Mouse (Mus musculus) ovary, postnatal 14 days (tissue): ENCODE data around the gene Npy1r.
A peak's percentile ranks its signal among the peaks of the same experiment; 100 is the strongest.

Source experiments
- DNase-seq: peaks from one replicate; pipeline ENCODE4 v3.0.0; 2022; ENCODE audit warnings: low spot score

Gene Npy1r

DNA sequence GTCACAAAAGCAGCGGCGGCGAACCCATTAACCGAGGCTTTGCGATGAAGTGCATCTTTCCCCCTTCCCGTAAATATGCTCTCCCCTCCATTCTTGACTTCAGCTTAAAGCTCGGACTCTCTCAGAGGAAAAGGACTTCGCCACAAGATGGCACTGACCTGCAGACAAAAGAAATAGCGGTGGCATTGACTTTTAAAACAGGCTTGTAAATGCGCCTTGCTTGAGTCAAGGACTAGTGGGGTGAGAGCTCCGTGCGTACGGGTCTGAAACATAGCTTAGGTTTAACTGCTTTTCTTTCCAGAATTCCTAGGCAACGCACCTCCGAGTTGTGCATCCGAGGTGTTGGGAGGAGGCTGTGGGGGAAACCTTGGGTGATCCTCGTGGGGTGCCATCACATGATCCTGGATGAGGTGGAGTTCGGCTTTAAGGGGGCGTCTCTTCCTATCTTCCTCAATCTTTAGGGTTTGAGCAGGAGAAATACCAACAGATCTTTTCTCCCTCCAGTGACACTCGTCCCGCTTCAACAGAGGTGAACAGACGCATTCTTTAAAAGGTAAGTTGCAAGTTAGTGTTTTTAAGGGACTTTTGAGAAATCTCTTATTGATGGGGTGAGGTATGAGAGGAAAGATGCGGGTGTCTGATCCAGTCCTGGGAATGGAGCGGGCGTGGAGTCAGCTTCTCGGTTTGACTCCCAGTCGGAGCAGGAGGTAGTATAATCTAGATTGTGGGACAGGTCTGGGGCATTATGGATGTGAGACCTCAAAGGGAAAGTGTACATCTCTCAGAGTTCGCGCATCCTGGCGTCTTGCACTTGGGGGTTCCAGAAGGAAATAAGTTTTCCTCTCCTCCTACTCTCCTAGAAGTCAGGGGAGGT, at the start of gene Npy1r:
Gene Npy1r (plus strand): TSS at position 223 of the 874 bp plus-strand sequence.
- peak; percentile 10 for DNase-seq

DNA sequence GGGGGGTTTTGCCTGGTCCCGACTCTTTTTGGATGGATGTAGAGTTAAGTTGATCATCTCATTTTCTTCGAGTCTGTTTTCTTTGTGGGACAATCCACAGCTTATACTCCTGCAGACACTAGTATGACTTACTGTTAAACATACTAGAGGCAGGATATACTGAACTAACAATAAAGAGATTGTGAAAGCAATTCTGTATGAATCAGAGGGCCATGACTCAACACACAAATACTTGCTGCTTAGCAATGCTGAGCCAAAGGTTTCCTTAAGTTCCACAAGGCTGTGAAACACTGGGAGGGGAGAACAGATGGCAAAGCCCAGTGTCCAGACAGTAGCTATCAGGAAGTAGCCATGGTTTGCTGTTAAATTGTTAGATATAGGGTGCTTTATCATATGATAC, 15.7 kb upstream of the Npy1r start:
- DNase-seq, result no peak

DNA sequence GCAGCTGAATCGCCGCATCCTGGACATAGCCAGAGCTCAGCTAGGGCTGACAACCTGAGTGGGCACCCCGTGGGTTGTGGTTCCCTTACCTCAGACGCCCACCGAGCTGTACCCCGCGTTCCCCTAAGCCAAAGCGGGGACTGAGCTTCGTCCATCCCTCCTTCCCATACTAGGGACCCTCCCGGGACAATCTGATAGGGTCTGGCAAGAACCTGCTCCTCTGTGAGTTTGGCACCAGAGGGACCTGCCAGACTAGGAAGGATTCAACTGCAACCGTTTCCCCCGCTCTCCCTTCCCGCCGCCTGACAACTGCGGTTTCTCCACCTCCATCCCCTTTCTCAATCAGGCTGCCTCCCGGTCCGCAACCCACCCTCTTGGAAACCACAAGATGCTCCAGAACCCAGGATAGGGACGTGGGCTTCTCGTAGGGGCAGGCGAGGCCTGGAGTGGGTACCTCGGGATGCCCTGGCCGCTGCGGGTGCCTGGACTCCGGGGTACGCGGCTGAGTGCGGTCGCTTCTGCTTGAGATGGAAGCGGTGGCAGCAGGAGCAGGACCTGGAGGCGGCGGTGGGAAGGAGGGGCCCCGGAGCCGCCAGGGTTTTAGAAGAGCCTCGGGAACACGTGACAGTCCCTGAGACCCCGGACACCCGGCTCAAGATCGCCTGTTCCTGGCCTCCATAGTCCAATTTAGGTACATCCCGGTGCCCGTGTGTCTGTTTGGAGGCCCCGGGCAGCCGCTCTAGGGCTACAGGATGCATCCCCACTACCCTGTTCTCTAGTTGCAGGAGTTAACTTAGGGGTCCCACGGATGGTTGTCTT, 9.3 kb upstream of the Npy1r start, which contains the start of gene Npy5r:
Gene Npy5r (minus strand): TSS at position 618 of the 819 bp plus-strand sequence.
- DNase-seq, result no peak

DNA sequence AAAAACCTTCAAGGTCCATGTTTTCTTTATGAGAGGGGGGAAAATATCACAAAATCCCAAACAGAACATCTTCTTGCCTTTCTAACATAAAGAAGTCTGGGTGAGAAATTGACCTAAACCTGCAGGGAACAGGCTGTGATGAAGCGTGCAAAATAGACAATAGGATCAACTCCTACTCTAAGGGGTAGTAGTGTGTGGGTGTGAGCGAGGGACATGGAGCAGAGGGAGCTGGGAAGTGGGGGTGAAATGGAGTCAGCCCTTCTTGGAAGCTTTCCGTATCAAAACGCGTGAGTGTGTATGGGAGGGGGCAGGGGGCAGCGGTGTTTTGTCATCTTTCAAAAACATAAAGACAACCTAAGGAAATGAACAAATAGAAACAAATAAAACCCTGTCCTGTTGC, 8.6 kb upstream of the Npy1r start:
- DNase-seq, result no peak

DNA sequence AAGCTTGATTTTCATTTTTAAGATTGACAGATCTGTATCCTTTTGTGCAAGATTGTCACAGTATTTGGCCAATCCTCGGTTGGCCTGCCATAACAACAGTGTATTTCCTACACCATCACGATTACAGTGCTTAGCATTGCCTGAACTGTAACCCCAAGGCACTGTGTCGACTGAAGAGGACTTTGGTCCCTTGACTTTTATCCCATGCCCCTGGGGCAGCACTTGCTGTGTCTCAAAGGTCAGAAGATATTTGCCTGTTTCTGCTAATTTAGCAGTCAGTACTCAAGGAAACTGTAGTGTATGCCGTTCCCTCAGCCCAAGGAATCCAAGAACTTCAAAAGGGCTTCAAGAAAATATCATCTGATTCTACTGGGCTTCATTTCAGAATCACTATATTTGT, 8.2 kb upstream of the Npy1r start:
- no peak for DNase-seq

DNA sequence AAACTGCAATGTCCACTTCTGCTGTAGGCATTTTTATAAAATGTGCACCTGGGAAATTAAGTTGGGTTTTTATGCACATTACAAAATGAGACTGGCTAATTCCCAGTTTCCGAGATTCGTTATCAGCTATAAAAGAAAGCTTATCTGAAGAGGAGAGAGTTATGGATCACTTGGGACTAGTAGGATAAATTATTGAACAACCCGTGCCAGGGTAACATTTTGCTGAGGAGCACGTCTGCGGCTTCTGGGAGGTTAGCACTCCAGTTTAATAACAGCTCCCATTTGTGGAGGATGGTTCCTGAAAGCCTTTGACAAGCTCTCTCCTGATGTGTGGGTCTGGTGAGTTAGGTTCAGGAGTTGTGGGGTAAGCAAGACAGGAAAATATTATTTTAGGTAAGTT, 6.6 kb upstream of the Npy1r start:
- no peak for DNase-seq

DNA sequence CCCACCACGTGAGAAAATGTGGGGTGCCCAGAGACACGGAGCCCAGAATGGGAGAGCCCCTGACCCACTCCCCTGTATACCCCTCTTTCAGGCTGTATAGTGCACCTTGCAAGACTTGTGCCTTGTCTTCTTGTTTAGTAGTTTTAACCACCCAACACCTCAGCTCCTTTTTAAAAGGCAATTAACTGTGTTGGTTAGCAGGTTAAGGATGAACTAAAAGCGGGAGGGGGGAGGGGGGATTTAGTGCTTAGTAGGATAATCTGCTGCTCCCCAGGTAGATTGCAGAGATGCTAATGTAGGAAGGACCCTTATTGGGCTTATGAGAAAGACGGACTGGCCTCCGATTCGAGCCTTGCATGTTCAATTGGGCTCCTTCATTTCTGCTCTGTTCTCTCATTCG, 1.0 kb downstream of the Npy1r start:
- DNase-seq, result no peak

DNA sequence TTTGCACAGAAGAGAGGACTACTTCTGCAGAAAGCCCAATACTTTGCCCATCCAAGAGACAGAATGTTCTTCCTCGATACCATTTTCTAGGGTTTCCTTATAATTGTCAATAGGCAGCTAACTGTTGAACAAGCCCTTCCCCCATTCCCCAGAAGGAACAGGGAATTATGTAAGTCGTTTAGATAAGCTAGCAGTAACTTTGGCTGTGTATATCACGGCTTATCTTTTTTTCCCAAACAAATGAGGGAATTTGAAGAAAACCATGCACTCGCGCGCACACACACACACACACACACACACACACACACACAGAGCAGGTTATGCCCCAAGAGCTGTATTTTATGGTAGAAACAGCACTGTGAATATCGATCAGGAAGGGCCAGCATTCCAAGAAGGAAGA, 1.8 kb downstream of the Npy1r start:
- DNase-seq, result no peak

DNA sequence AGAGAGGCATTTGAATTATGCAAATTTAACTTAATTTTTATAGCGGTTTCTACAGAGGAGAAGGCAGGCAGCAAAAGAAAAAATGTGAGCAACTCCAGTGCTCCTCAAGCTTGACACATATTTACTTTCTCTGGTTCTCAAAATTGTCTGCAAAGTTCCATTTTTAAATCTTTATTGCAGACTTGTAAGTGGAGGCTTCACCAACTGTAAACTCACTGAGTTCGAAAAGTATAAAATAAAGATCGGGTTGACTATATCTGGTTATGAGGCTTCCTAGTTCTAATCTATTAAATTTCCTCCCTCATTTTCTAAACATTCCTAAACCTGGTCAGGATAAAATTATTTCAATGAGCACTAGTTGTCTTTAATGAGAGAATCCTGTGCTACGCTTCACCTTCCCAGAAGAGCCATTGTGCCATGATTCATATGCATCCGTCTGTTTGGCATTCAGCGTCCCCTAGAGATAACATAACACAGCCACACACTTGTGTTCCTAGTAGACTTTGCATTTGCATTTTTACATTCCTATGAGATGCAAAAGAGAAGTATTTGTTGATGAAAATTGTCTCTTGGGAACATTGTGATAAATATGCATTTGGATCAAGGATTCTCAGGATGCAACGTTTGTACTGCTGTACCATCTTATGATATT, 17.5 kb downstream of the Npy1r start:
- DNase-seq, result no peak

DNA sequence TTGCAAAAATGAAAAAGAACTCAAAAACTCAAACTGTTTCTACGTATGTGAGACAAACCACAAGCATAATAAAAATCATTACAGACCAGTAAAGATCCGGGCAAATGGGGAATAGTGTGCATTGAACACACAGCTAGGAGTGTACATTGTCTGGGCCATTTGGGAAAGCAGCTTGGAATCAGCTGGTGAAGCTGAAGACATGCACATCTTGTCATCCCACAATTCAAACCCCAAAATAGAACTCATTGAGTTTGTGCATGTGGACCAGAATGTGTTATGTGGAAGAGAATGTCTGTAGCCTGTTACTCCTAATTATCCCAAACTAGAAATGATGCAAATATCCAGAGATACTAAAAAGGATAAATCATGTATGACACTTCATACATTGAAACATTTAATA, 25.8 kb downstream of the Npy1r start:
- DNase-seq, result no peak

DNA sequence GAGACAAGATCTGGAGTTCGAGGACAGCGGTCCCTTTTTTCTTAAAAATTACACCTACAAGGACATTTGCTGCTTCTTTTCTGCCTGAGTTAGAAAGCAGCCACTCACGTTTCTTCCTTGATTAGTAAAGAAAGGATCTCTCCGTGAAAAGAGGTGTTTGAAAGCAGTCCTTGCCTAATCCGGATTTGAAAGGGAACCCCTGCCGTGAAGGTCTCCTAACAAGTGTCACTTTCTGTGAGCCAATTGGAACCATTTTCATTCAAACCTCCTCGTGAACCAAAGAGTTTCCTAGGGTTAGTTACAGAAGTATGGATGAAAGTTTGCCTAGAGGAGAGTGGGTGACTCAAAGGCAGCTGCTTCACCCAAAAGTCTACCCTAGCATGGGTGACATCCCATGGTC, 32.5 kb downstream of the Npy1r start:
- DNase-seq, result no peak

DNA sequence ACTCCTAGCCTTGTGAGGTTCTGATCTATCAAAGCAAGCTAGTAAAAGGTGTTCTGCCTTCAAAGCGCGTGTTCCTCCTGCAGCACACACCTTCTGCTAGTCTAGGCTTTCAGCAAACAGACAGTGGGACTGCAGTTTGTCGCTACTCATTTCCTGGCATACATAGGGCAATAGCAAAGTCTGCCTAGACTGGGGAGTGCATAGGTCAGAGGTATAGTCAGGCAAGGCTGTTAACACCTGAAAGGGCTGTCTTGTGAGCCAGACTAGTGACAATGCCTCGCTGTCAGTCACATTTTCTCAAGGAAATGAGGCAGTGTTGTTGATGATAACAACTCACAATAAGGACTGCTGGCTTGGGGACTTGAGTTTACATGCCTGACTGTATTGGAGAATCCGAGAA, 35.0 kb downstream of the Npy1r start:
- no peak for DNase-seq

DNA sequence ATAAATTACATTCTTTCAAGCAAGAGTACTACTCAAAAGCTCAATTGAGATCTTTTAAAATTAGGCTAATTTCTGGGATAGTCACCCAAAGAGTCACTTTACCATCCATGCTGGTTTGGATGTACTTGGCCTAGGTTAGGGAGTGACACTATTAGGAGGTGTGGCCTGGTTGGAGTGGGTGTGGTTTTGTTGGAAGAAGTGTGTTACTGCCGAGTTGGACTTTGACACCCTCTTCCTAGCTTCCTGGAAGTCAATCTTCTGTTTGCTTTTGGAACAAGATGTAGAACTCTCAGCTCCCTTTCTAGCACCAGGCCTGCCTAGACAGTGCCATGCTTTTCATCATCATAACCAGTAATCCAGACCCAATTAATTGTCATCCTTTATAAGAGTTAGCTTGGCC, 45.4 kb downstream of the Npy1r start:
- no peak for DNase-seq

DNA sequence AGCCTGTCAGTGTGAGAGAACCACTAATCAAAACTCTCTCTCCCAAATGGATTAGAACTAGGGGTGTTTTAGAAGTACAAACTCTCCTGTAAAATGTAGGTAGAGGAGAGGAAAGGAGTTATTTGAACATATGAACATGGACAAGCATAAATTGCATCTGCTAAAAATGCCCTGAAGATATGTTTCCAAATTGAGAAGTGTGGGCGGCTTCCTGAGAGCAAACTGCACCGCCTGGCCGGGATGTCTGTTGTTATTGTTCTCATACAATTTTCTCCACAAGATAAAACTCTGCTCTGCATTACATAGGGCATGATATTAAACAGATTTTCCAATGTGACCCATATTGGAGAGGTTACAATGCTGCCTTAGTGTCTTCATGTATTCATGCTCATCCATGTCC, 48.6 kb downstream of the Npy1r start:
- DNase-seq, result no peak

DNA sequence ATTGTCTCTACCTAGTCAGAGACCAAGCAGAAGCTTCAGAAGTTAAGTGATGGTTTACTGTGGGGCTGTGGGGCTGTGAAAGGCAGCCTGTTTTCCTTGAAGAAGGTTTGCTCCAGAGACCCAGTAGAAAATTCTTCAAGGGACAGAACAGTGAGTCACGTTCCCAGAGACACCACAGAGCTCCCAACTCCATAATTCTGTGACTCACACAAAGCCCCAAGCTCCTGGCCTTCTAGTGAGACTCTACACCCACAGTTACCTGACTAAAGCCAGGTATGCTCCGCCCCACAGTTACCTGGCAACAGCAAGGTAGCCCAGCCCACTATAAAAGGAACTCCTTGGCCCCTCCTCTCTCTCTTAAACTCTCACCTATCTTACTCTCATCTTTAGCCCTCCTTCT, 54.6 kb downstream of the Npy1r start:
- no peak for DNase-seq

DNA sequence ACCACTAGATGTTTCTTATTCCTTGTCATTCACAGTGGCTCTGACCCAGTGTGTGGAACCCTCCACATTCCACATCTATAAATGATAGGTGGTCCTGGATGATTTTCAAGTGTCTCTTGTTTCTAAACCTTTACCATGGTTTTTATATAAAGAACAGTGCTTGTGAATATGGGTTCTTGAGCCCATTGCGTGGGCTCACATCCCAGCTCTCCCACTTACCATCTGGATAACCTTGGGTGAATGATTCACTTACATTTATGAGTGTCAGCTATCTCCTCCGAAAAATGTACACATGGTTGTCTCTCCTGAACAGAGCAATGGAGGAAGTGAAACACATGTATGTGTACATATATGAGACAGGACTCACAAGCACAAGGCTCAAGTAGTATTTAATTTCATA, 59.2 kb downstream of the Npy1r start:
- DNase-seq, result no peak
